Mouse (Mus musculus): ENCODE results near the gene Cpsf4l. TPM values are rescaled to one million over a fixed set of nuclear protein-coding genes. Genes with fewer than 3 reads are reported as not detected.

Gene Cpsf4l
- polyA plus RNA-seq, 1 experiment from 2014 or later = 0.31 TPM

GRCm38 (mm10) chr11:113658763-113659162 is 51.1 kb downstream of the Cpsf4l start:
- H3K9me3 ChIP-seq (replicated peaks; ENCODE audit: control insufficient read depth, low read length) = no peaks in the 10 kb centered on the region

GRCm38 (mm10) chr11:113658319-113658718 is 51.5 kb downstream of the Cpsf4l start:
- H3K4me3 ChIP-seq (ENCODE audit: low read depth, low read length) = no peak overlapping the region
- WGBS = 87% methylated on average over 8 of the region's 8 CpGs
- H3K27me3 ChIP-seq (ENCODE audit: control insufficient read depth, insufficient read depth, low read length) = no peaks in the 10 kb centered on the region
- H3K4me1 ChIP-seq (ENCODE audit: control insufficient read depth, insufficient read depth, low read length) = no peaks in the 10 kb centered on the region; the same call in 1 of the 2 replicates
- DNase-seq (ENCODE audit: low spot score) = no peak
- H3K9ac ChIP-seq (replicated peaks; ENCODE audit: low read length) = no peak overlapping the region
- H3K36me3 ChIP-seq (replicated peaks; ENCODE audit: control insufficient read depth, insufficient read depth, low read depth, low read length) = peaks cover 14% of the 10 kb centered on the region
- no peak overlapping the region for H3K27ac ChIP-seq (replicated peaks; ENCODE audit: low read depth, low read length)
- H3K4me2 ChIP-seq (ENCODE audit: low read depth, low read length) = no peak overlapping the region
- ATAC-seq (replicated peaks; ENCODE audit: insufficient number of reproducible peaks, low FRiP score, low TSS enrichment, low read depth) = no peak
- H3K9me3 ChIP-seq (replicated peaks; ENCODE audit: control insufficient read depth, low read length) = no peaks in the 10 kb centered on the region

More at GRCm38 (mm10) chr11:113658763-113659162, 51.1 kb downstream of the Cpsf4l start:
- ATAC-seq (replicated peaks; ENCODE audit: insufficient number of reproducible peaks, low FRiP score, low TSS enrichment, low read depth) (no peak), DNase-seq (ENCODE audit: low spot score) (no peak)
- 87% methylated on average over 4 of the region's 4 CpGs for whole genome bisulfite sequencing
- peaks cover 14% of the 10 kb centered on the region for H3K36me3 ChIP-seq (replicated peaks; ENCODE audit: control insufficient read depth, insufficient read depth, low read depth, low read length)
- H3K4me2 ChIP-seq (ENCODE audit: low read depth, low read length) = no peak overlapping the region
- H3K27ac ChIP-seq (replicated peaks; ENCODE audit: low read depth, low read length) = no peak overlapping the region
- H3K27me3 ChIP-seq (ENCODE audit: control insufficient read depth, insufficient read depth, low read length) = no peaks in the 10 kb centered on the region
- no peaks in the 10 kb centered on the region; the same call in 1 of the 2 replicates for H3K4me1 ChIP-seq (ENCODE audit: control insufficient read depth, insufficient read depth, low read length)
- no peak overlapping the region for H3K9ac ChIP-seq (replicated peaks; ENCODE audit: low read length)
- no peak overlapping the region for H3K4me3 ChIP-seq (ENCODE audit: low read depth, low read length)

GRCm38 (mm10) chr11:113657221-113657620 is 52.6 kb downstream of the Cpsf4l start:
- Histone ChIP-seq H3K9ac (replicated peaks; ENCODE audit: low read length) (no peak overlapping the region), H3K4me3 (ENCODE audit: low read depth, low read length) (no peak overlapping the region), H3K27me3 (ENCODE audit: control insufficient read depth, insufficient read depth, low read length) (no peaks in the 10 kb centered on the region), H3K27ac (replicated peaks; ENCODE audit: low read depth, low read length) (no peak overlapping the region), H3K4me2 (ENCODE audit: low read depth, low read length) (no peak overlapping the region), H3K9me3 (replicated peaks; ENCODE audit: control insufficient read depth, low read length) (no peaks in the 10 kb centered on the region), H3K4me1 (ENCODE audit: control insufficient read depth, insufficient read depth, low read length) (no peaks in the 10 kb centered on the region; the same call in 1 of the 2 replicates), H3K36me3 (replicated peaks; ENCODE audit: control insufficient read depth, insufficient read depth, low read depth, low read length) (peaks cover 14% of the 10 kb centered on the region)
- DNase-seq (ENCODE audit: low spot score) (no peak), ATAC-seq (replicated peaks; ENCODE audit: insufficient number of reproducible peaks, low FRiP score, low TSS enrichment, low read depth) (no peak)
- WGBS = 54% methylated on average over 4 of the region's 4 CpGs

GRCm38 (mm10) chr11:113656511-113656932 is 53.3 kb downstream of the Cpsf4l start:
- H3K4me1 ChIP-seq (ENCODE audit: control insufficient read depth, insufficient read depth, low read length) = no peaks in the 10 kb centered on the region; the same call in 1 of the 2 replicates
- WGBS = 92% methylated on average over 8 of the region's 8 CpGs
- peaks cover 15% of the 10 kb centered on the region for H3K36me3 ChIP-seq (replicated peaks; ENCODE audit: control insufficient read depth, insufficient read depth, low read depth, low read length)
- no peaks in the 10 kb centered on the region for H3K27me3 ChIP-seq (ENCODE audit: control insufficient read depth, insufficient read depth, low read length)
- ATAC-seq (replicated peaks; ENCODE audit: insufficient number of reproducible peaks, low FRiP score, low TSS enrichment, low read depth) (no peak), DNase-seq (ENCODE audit: low spot score) (no peak)
- H3K4me3 ChIP-seq (ENCODE audit: low read depth, low read length) = no peak overlapping the region
- H3K4me2 ChIP-seq (ENCODE audit: low read depth, low read length) = no peak overlapping the region
- H3K9me3 ChIP-seq (replicated peaks; ENCODE audit: control insufficient read depth, low read length) = no peaks in the 10 kb centered on the region
- H3K27ac ChIP-seq (replicated peaks; ENCODE audit: low read depth, low read length) = no peak overlapping the region
- no peak overlapping the region for H3K9ac ChIP-seq (replicated peaks; ENCODE audit: low read length)

GRCm38 (mm10) chr11:113654561-113655270 is 55.1 kb downstream of the Cpsf4l start:
- no peak for ATAC-seq (replicated peaks; ENCODE audit: insufficient number of reproducible peaks, low FRiP score, low TSS enrichment, low read depth)
- Histone ChIP-seq H3K4me3 (ENCODE audit: low read depth, low read length) (no peak overlapping the region), H3K9me3 (replicated peaks; ENCODE audit: control insufficient read depth, low read length) (no peaks in the 10 kb centered on the region), H3K27me3 (ENCODE audit: control insufficient read depth, insufficient read depth, low read length) (no peaks in the 10 kb centered on the region), H3K4me1 (ENCODE audit: control insufficient read depth, insufficient read depth, low read length) (no peaks in the 10 kb centered on the region; the same call in 1 of the 2 replicates), H3K27ac (replicated peaks; ENCODE audit: low read depth, low read length) (no peak overlapping the region), H3K4me2 (ENCODE audit: low read depth, low read length) (no peak overlapping the region), H3K36me3 (replicated peaks; ENCODE audit: control insufficient read depth, insufficient read depth, low read depth, low read length) (peaks cover 13% of the 10 kb centered on the region), H3K9ac (replicated peaks; ENCODE audit: low read length) (no peak overlapping the region)
- peak; percentile 72 for DNase-seq (ENCODE audit: low spot score)
- WGBS = 56% methylated on average over 18 of the region's 18 CpGs

- ATAC-seq (replicated peaks; ENCODE audit: insufficient number of reproducible peaks, low FRiP score, low TSS enrichment, low read depth) (no peak), DNase-seq (ENCODE audit: low spot score) (no peak)
- Histone ChIP-seq H3K27me3 (ENCODE audit: control insufficient read depth, insufficient read depth, low read length) (no peaks in the 10 kb centered on the region), H3K4me1 (ENCODE audit: control insufficient read depth, insufficient read depth, low read length) (no peaks in the 10 kb centered on the region; the same call in 1 of the 2 replicates), H3K4me2 (ENCODE audit: low read depth, low read length) (no peak overlapping the region), H3K4me3 (ENCODE audit: low read depth, low read length) (no peak overlapping the region), H3K9me3 (replicated peaks; ENCODE audit: control insufficient read depth, low read length) (no peaks in the 10 kb centered on the region), H3K9ac (replicated peaks; ENCODE audit: low read length) (no peak overlapping the region), H3K27ac (replicated peaks; ENCODE audit: low read depth, low read length) (no peak overlapping the region), H3K36me3 (replicated peaks; ENCODE audit: control insufficient read depth, insufficient read depth, low read depth, low read length) (peaks cover 13% of the 10 kb centered on the region)
- WGBS = 90% methylated on average over 15 of the region's 15 CpGs
These were observed 55.7 kb downstream of the Cpsf4l start for GRCm38 (mm10) chr11:113654105-113654504.

GRCm38 (mm10) chr11:113652516-113652915 is 57.3 kb downstream of the Cpsf4l start:
- peaks cover 13% of the 10 kb centered on the region for H3K36me3 ChIP-seq (replicated peaks; ENCODE audit: control insufficient read depth, insufficient read depth, low read depth, low read length)
- H3K9me3 ChIP-seq (replicated peaks; ENCODE audit: control insufficient read depth, low read length) = no peaks in the 10 kb centered on the region
- no peaks in the 10 kb centered on the region; the same call in 1 of the 2 replicates for H3K4me1 ChIP-seq (ENCODE audit: control insufficient read depth, insufficient read depth, low read length)
- 94% methylated on average over 6 of the region's 6 CpGs for WGBS
- H3K4me3 ChIP-seq (ENCODE audit: low read depth, low read length) = no peak overlapping the region
- DNase-seq (ENCODE audit: low spot score) = no peak
- H3K9ac ChIP-seq (replicated peaks; ENCODE audit: low read length) = no peak overlapping the region
- ATAC-seq (replicated peaks; ENCODE audit: insufficient number of reproducible peaks, low FRiP score, low TSS enrichment, low read depth) = no peak
- no peak overlapping the region for H3K27ac ChIP-seq (replicated peaks; ENCODE audit: low read depth, low read length)
- no peaks in the 10 kb centered on the region for H3K27me3 ChIP-seq (ENCODE audit: control insufficient read depth, insufficient read depth, low read length)
- no peak overlapping the region for H3K4me2 ChIP-seq (ENCODE audit: low read depth, low read length)

- Histone ChIP-seq H3K4me1 (ENCODE audit: control insufficient read depth, insufficient read depth, low read length) (no peaks in the 10 kb centered on the region; the same call in 1 of the 2 replicates), H3K4me3 (ENCODE audit: low read depth, low read length) (no peak overlapping the region), H3K27ac (replicated peaks; ENCODE audit: low read depth, low read length) (no peak overlapping the region), H3K27me3 (ENCODE audit: control insufficient read depth, insufficient read depth, low read length) (no peaks in the 10 kb centered on the region), H3K9ac (replicated peaks; ENCODE audit: low read length) (no peak overlapping the region), H3K36me3 (replicated peaks; ENCODE audit: control insufficient read depth, insufficient read depth, low read depth, low read length) (peaks cover 10% of the 10 kb centered on the region), H3K9me3 (replicated peaks; ENCODE audit: control insufficient read depth, low read length) (no peaks in the 10 kb centered on the region), H3K4me2 (ENCODE audit: low read depth, low read length) (no peak overlapping the region)
- WGBS = 50% methylated on average over 8 of the region's 8 CpGs
- peak; percentile 76 for DNase-seq (ENCODE audit: low spot score)
- no peak for ATAC-seq (replicated peaks; ENCODE audit: insufficient number of reproducible peaks, low FRiP score, low TSS enrichment, low read depth)
These were observed 57.9 kb downstream of the Cpsf4l start for GRCm38 (mm10) chr11:113651907-113652273.
